Mouse (Mus musculus): ENCODE data around the gene Ttk.

The Ttk gene

GRCm38 (mm10) chr9:83902086-83902485 is 67.6 kb downstream of the Ttk start:
- no peak for DNase-seq

GRCm38 (mm10) chr9:83905820-83906219 is 71.3 kb downstream of the Ttk start:
- no peak for DNase-seq

GRCm38 (mm10) chr9:83907017-83907416 is 72.5 kb downstream of the Ttk start:
- DNase-seq = no peak

- no peak for DNase-seq
These were observed 75.3 kb downstream of the Ttk start for GRCm38 (mm10) chr9:83909836-83910235.

GRCm38 (mm10) chr9:83910926-83911325 is 76.4 kb downstream of the Ttk start:
- no peak for DNase-seq

Data from cerebellum, adult 9-10 months (tissue).